Comparison of ENCODE assay signal across 22 mouse cellular contexts in the genomic region with DNA sequence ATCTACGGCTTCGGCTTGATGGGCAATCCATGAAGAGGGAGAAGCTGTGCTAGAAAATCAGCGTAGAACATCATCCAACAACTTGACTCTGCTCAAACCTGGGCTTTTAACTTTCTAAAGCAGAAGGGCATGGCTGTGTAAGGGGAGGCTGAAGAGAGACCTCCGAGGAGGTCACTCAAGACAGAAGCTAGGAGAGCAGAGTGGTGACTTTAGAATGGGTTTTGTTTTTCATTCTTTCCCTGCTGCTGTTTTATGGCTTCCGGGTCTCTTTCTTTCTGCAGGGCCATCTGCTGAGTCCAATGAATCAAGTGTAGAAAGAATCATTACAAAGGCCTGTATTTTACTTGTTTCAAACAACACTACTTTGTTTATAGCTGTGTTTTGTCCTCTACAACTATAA.
DNase-seq lines count a peak whose midpoint lies in the region; ATAC-seq lines count a peak whose summit lies in the region.
"Had no signal": no experiment of that assay in that cellular context is flagged by ENCODE, and none has a peak within 500 bp of the region (broad histone marks: within the 10 kb centered on the region; RNA-seq: fewer than 3 reads in every experiment).

No protein-coding gene starts in this region.

- no peak overlapping the region for H3K4me2 ChIP-seq in heart, embryonic 11.5 days
- H3K4me2 ChIP-seq in kidney, embryonic 16.5 days (replicated peaks; ENCODE audit: low read depth, low read length): no peak overlapping the region
- no peak overlapping the region for H3K4me2 ChIP-seq in neural tube, embryonic 11.5 days (ENCODE audit: low read depth)
- H3K4me2 ChIP-seq: forebrain, embryonic 15.5 days; heart, embryonic 12.5 days; hindbrain, embryonic 13.5 days; limb, embryonic 13.5 days; lung, embryonic 14.5 days had no signal

- H3K9ac ChIP-seq in heart, embryonic 11.5 days (ENCODE audit: low read depth, low read length): no peak overlapping the region
- no peak overlapping the region for H3K9ac ChIP-seq in kidney, embryonic 16.5 days (replicated peaks; ENCODE audit: low read length)
- H3K9ac ChIP-seq in neural tube, embryonic 11.5 days (ENCODE audit: low read length): no peak overlapping the region
- H3K9ac ChIP-seq: forebrain, embryonic 15.5 days; heart, embryonic 12.5 days; hindbrain, embryonic 13.5 days; limb, embryonic 13.5 days; liver, embryonic 14.5 days; lung, embryonic 14.5 days had no signal

- no peaks in the 10 kb centered on the region for H3K27me3 ChIP-seq in heart, embryonic 11.5 days (ENCODE audit: control insufficient read depth, insufficient read depth, low read length)
- H3K27me3 ChIP-seq in kidney, embryonic 16.5 days (ENCODE audit: insufficient read depth, low read length): no peaks in the 10 kb centered on the region
- H3K27me3 ChIP-seq in neural tube, embryonic 11.5 days (ENCODE audit: control insufficient read depth, insufficient read depth, low read length): no peaks in the 10 kb centered on the region
- H3K27me3 ChIP-seq: CH12.LX; forebrain, embryonic 15.5 days; heart, embryonic 12.5 days; hindbrain, embryonic 13.5 days; limb, embryonic 13.5 days; Patski had no signal

- no peak for ATAC-seq in heart, embryonic 11.5 days (replicated peaks; ENCODE audit: insufficient number of reproducible peaks, low FRiP score, low TSS enrichment)
- no peak; the same call in 1 of the 2 replicates for ATAC-seq in kidney, embryonic 16.5 days (ENCODE audit: low FRiP score, low TSS enrichment)
- ATAC-seq in neural tube, embryonic 11.5 days (ENCODE audit: insufficient read depth, low FRiP score, low TSS enrichment): peak; percentile 67
- ATAC-seq: forebrain, embryonic 15.5 days; Patski had no signal

- H3K9me3 ChIP-seq in heart, embryonic 11.5 days (replicated peaks; ENCODE audit: control insufficient read depth, low read length): no peaks in the 10 kb centered on the region
- no peaks in the 10 kb centered on the region for H3K9me3 ChIP-seq in kidney, embryonic 16.5 days (ENCODE audit: low read length)
- H3K9me3 ChIP-seq in neural tube, embryonic 11.5 days (ENCODE audit: control insufficient read depth, low read length): no peaks in the 10 kb centered on the region
- H3K9me3 ChIP-seq: forebrain, embryonic 15.5 days; heart, embryonic 12.5 days; hindbrain, embryonic 13.5 days; limb, embryonic 13.5 days had no signal

- H3K4me3 ChIP-seq in heart, embryonic 11.5 days (ENCODE audit: low read depth, low read length): no peak overlapping the region
- no peak overlapping the region for H3K4me3 ChIP-seq in kidney, embryonic 16.5 days (ENCODE audit: low read length)
- H3K4me3 ChIP-seq in neural tube, embryonic 11.5 days (ENCODE audit: low read depth, low read length): no peak overlapping the region
- H3K4me3 ChIP-seq: embryonic facial prominence, embryonic 10.5 days; forebrain, embryonic 15.5 days; heart, embryonic 12.5 days; hindbrain, embryonic 13.5 days; limb, embryonic 13.5 days had no signal

- 92% methylated on average over 5 of the region's 5 CpGs for WGBS in heart, embryonic 11.5 days (ENCODE audit: insufficient replicate concordance)
- 54% methylated on average over 5 of the region's 5 CpGs for WGBS in kidney, embryonic 16.5 days
- WGBS in neural tube, embryonic 11.5 days: 37% methylated on average over 5 of the region's 5 CpGs

- peaks cover 6% of the 10 kb centered on the region; the same call in 1 of the 2 replicates for H3K36me3 ChIP-seq in heart, embryonic 11.5 days (ENCODE audit: control insufficient read depth, insufficient read depth, low read length)
- H3K36me3 ChIP-seq in kidney, embryonic 16.5 days (ENCODE audit: insufficient read depth, low read length): no peaks in the 10 kb centered on the region
- H3K36me3 ChIP-seq in neural tube, embryonic 11.5 days (ENCODE audit: control insufficient read depth, insufficient read depth, low read length): no peaks in the 10 kb centered on the region; the same call in 1 of the 2 replicates
- H3K36me3 ChIP-seq: forebrain, embryonic 15.5 days had no signal

- peak; percentile 62 for DNase-seq in heart, adult 11 months
- no peak for DNase-seq in kidney, postnatal 4 days
- no peak for DNase-seq in neural tube, embryonic 11.5 days (ENCODE audit: low spot score)
- no peak for DNase-seq in neural tube, embryonic 10.5 days (ENCODE audit: extremely low spot score, low spot score)
- no peak for DNase-seq in cerebellum, postnatal 25 days
- DNase-seq: adrenal gland, postnatal 36 days; cerebellum, adult 9-10 months; kidney, adult 18-20 months; layer of hippocampus, postnatal 36 days; lung, embryonic 14.5 days; midbrain, embryonic 14.5 days had no signal

- no peaks in the 10 kb centered on the region for H3K4me1 ChIP-seq in heart, embryonic 11.5 days (ENCODE audit: control insufficient read depth, insufficient read depth, low read length)
- peaks cover 5% of the 10 kb centered on the region; the same call in 1 of the 2 replicates for H3K4me1 ChIP-seq in kidney, embryonic 16.5 days (ENCODE audit: insufficient read depth, low read length)
- peaks cover 2% of the 10 kb centered on the region; the same call in 1 of the 2 replicates for H3K4me1 ChIP-seq in neural tube, embryonic 11.5 days (ENCODE audit: control insufficient read depth, insufficient read depth, low read length)
- H3K4me1 ChIP-seq: embryonic facial prominence, embryonic 10.5 days; forebrain, embryonic 15.5 days; heart, embryonic 12.5 days; hindbrain, embryonic 13.5 days had no signal

- no peak overlapping the region for H3K27ac ChIP-seq in heart, embryonic 11.5 days (ENCODE audit: low read depth, low read length)
- H3K27ac ChIP-seq in kidney, embryonic 16.5 days (ENCODE audit: low read length): peak overlapping the region; percentile 50
- no peak overlapping the region for H3K27ac ChIP-seq in neural tube, embryonic 11.5 days (ENCODE audit: low read depth, low read length)
- H3K27ac ChIP-seq: embryonic facial prominence, embryonic 10.5 days; forebrain, embryonic 15.5 days; hindbrain, embryonic 13.5 days; limb, embryonic 13.5 days; liver, embryonic 14.5 days; stomach, postnatal 0 days had no signal
